Mouse (Mus musculus) gastrocnemius, adult 18-20 months (tissue): ENCODE results near the gene Sec31b. TPM values are rescaled to one million over a fixed set of nuclear protein-coding genes. Genes with fewer than 3 reads are reported as not detected.

Experiments used
- DNase-seq: peaks from one replicate; pipeline ENCODE4 v3.0.0; 2021; ENCODE audit warnings: low spot score
- total RNA-seq, 2 experiments: library from RNA; stranded (reverse); gene quantifications; 2 replicates each; pipeline ENCODE4 v1.2.3; 2021

Gene Sec31b
- total RNA-seq, 2 experiments from 2014 or later: 18.3 to 21.7 TPM

DNA sequence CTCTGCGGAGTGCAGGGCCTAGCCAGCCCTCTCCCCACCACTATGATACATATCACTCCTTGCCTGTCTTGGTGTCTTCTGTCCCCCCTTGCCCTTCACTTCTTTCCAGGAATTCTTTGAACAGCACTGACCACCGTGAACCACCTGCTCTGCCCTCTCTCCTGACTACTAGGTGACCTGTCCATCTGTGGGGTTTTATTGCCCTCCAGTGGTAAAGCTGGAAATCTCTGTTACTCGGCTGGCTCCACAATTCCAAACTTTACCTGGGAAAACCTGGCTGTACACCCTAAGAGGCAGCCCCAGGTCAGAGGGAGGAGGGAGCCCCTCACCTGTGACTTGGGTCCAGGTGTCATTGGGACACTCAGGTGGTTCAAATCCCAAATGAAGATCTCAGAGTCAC is 10.3 kb downstream of the Sec31b start:
- DNase-seq: no peak

DNA sequence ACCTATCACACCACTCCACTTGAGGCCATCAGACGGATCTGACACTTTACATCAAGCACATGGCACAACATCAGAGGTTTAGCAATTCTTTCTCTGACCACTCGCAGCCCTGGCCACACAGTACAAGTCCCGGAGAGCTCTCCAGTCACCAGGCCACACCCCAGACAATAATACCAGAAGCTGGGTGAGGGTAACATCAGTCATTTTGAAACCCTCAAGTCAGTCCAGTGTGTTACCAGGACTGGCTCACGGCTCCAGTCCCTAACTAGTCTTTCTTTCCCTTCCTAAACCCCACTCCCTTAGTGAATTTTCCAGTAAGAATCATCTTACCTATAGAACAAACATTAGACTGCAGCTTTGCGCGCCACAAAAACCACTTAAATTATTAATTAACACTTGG is 15.6 kb downstream of the Sec31b start:
- no peak for DNase-seq

DNA sequence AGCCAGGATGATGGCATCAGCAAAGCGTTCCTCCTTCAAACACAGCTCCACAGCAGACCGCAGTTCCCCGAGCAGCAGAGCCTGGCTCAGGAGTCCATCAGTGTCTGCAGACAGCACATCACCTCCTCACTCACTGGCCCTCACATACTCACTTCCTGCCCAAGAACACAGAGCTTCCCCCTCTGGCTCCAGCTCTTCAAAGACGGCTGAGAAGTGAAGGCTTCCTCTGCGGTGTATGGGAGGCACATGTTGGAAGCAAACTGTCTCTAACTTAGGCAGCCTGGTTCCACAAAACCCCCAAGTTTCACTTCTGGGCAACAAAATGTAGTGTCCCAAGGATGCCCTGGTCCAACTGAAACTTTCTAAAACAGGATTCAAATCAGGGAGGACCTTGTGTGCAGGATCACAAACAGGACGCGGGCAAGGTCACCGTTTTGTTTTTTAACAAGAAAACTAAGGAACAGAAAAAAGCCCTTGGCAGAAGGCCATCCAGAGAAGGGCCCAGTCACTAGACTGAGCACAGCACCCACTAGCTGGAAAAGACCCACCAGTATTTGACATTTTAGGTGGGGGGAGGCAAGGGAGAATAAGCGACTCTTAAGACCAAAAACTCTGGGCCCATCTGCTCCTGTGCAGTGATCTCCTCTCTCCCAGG is 20.0 kb downstream of the Sec31b start:
- DNase-seq: no peak

DNA sequence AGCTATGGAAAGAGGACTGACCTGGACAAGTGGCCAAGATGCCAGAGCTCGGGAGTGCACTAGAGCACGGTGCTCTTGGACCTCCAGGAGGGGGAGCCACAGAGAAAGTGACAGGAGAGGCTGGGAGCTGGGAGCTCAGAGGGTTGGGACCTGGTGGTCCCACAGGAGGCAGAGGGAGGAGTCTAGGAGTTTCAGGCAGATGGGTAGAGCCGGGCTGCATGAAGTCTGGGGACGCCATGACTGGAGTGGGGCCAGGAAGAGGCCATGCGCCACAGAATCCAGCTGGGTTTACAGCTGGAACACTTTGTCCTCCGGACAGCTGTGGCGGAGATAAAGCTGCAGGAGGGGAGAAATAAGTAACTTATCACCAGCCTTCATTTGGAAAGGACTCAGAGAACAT is 26.5 kb downstream of the Sec31b start:
- DNase-seq: peak; percentile 56

DNA sequence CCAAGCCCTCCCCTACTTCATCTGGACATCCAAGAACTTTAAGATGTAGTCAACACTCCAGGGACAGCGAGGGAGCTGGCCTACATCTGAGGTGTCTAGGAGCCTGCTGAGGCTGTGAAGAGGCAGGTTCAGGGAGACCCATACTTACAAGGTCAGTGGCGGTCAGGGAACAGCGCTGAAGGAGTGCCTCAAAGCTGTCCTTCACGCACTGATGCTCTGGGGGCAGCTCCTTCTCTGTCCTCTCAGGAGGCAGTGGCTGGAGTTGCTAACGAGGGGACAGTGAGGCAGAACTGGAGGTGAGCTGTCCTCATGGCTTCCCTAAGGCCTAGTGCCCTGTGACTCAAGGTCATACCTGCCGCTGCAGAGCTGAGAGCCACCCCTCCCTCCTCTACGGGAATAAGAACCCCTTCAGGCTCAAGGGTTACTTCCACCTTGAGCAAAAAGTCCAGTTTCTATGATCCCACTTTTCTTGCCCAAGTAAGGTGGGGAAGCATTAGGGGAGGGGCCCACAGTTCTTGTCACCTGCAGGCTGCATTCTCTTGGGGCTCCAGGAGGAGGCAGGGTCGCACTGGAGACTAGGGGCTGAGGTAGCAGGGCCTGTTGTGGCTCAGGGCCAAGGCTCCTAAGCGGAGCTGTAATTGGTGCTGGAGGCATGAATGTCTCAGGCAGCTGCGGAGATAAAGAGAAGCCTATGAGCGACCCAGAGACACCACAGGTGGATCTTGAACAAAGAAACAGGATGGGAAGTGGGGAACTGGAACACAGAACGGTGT is 27.5 kb downstream of the Sec31b start:
- no peak for DNase-seq

DNA sequence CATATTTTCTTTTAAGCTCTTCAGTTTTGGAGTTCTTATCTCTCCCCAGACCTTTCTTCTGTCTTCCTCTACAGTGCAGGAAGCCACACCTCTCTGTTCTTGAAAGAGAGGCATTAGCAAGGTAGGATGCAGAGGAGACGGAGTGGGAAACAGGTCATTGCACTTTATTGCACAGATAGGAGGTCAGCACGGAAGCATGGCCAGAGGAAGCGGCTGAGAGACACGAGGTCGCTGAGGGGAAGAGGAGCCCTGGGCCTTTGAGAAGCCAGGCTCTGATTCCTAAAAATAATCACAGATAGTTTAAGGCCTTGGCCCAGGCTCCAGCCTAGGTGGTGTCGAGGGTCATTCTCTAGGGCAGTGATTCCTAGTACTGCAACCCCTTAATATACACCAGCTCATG is 29.9 kb downstream of the Sec31b start:
- DNase-seq: no peak

DNA sequence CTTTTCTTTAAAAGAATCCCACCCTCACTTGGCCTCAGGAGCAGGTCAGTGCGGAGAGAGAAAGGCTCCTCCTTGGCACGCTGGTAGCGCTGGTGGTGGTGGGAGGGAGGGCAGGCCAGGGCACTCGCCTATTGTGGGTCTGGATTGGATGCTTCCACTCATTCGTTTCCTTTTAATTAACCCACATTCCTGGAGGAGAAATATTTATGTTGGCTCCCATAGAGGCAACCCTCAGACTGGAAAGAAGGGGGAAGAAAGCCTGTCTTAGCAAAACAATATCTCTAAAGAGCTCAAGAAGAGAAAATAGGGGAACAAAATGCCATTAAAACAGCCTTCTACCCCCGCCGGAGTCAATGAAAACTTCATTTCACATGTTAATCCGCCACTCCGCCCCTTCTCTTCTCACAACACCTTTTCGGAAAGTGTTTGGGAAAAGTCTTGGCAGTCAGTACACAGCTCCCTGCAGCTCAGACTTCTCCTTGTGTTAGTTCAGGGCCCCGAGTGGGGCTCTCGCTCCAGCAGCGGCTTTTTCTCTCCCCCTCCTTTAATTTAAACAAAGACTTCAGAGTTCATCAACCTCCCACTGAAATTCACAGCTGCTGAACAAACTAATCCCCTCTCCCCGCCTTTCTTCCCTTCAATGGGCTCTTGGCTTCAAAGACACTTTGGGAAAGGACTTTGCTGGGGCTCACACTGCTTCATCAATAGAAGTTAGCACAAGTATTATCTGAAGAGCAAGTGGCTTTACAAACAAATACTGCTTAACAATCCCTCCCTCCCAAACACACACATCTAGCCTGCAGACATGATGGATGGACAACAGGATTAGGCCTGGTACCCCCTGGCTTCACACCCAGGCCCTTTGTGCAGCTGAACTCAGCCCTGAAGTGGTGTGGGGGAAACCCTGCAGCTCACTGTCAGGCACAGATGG is 30.9 kb downstream of the Sec31b start:
- DNase-seq: no peak

DNA sequence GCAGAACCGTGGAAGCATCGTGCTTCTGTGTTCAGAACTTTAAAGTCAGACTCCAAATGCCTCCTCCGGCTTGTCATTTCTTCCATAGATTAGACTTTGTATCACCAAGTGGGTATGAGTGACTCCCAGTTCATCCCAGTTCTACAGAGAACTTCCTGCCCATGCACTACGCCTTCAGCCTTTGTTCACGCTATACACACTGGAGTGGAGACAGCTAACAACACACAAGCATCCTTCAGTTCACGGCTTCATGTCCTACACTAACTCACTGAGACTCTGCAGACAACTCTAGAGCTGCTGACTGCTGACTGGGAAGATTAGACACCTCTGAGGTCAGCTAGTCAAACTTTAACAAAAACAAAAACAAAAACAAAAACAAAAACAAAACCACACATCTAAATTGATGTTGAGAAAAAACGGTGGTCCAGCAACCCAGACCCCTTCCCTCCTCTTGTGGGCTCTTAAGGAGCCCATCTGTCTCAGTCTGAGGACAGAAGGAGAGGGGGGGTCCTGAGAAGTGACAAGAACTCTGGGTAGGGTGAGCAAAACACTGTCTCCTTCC is 31.7 kb downstream of the Sec31b start:
- no peak for DNase-seq

DNA sequence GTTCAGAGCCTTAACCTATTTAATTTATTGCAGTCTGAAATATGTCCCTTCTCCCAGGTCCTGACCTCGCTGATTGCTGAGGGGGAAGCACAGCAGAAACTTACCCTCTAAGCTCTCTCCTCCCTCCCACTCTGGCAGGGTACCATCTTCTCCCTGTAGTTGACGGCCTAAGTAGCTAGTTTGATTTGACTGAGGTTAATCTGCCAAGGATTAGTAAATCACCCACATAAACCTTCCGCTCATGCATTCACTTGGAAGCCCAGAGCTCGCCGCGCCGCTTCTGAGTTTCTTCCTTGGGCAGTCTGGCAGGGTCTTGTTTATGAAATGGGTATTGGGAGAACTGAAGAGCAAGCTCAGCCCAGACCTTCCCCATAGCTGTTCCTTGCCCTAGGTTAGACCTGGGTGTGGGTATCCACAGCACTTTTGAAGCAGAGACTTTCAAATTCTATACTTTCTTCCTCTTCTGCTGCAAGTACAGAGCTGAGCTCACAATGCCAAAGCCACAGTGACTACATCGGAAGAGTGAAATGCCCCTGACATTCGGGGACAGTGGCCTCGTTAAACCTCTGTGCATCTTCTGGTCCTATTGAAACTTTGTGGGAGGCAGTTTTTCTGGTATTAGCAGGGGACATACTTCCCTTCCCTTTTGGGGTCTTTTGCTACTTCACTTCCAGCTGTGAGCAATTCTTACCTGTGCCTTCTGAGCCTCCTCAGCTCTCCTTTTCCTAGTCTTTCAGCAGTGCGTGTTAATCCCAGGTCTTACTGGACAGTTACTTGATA is 32.4 kb downstream of the Sec31b start:
- no peak for DNase-seq

DNA sequence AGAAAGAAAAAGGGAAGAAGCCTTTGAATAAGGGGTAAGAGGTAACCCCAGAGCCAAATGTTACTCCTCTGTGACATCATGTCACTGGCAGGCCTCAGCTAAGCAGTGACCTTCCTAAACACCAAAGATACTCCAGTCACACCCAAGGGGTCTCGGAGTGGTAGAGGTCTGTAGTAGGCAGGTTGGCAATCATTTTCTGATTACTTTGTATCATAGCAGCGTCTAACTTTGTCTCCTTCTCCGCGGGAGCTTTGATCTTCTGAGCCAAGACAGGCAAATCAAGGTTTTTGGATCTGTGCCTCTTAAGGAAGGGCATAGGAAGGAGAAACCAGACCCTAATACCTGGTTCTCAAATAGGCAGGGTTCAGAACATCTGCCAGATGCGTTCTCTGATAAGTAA is 33.1 kb downstream of the Sec31b start:
- no peak for DNase-seq

DNA sequence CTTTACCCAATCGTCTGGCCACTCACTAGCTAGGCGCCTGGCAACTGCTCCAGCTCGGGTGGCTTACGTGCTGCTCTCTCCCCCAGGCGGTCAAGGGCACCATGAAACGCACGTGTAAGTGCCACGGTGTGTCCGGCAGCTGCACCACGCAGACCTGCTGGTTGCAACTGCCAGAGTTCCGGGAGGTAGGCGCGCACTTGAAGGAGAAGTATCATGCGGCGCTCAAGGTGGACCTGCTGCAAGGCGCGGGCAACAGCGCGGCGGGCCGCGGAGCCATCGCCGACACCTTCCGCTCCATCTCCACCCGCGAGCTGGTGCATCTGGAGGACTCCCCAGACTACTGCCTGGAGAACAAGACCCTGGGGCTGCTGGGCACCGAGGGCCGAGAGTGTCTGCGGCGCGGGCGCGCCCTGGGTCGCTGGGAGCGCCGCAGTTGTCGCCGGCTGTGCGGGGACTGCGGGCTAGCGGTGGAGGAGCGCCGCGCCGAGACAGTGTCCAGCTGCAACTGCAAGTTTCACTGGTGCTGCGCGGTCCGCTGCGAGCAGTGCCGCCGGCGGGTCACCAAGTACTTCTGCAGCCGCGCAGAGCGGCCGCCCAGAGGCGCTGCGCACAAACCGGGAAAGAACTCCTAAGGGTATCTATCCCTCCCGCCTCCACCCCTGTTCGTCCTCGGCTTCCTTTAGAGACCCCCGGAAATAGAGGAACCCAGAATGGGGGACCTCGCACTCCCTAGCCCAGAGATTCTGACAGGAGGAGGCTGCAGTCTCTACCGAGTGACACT is 34.0 kb downstream of the Sec31b start:
- no peak for DNase-seq

DNA sequence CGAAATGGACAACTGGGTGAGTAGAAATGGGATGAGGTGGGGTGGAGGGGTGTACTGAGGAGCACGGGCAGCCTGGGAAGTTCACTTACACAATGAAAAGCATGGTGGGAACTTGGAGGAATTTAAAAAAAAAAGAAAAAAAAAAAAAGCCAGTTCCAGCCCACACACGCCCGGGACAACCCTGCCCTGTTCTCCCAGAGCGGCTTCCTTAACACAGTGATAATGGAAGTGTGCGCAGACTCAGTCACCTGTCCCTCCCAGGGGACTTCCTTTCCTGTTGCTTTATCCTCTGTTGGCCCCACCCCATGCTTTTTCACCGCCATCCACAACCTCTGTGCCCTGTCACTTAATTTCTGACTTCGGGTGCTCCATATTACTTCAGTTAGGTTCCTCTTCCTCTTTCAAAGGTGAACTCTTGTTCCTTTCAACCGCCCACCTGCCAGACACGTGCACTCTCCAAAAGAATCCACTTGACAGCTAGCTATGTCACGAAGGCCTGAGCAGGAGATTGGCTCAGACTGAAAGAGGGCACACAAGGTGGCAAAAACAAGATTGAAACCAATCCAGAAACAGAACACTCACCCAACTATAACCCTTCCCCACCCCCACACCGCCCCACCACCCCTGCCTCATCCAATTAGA is 35.0 kb downstream of the Sec31b start:
- DNase-seq: no peak

DNA sequence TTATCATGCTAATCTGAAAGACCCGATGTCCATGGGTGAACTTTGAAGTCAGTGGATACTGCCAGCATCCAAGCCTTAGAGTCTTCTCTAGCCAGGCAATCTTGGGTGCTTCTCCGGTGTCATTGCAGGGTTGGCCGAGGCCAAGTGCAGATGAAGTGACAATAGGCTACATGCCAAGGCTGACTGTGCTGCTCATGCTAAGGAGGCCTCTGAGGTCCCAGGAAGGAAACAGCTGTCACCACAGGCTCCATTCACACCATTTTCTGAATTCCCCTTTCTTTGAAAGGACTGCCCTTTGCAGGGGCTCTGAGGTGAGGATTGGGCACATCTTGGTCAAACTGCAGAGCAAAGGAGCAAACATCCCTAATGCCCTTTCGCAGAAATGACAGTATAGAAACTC is 42.9 kb downstream of the Sec31b start:
- DNase-seq: peak; percentile 49

DNA sequence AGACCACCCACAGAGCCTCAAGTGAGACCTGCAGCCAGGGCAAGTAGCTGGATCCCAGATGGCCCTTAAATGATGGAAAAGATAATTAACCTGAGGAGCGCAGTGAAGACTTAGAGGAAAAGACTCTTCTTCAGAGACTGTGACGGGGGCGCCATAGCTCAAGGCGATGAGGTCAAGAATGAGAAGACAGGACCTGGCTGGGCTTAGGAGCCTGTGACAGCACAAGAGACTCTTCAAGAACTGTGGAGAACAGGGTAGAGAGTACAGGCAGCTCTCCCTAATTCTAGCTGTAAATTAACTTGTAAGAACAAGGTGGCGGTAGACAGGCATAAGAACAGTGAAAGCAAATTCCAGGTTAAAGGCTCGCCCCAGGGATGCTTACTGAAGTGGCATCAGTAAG is 43.7 kb downstream of the Sec31b start:
- no peak for DNase-seq

DNA sequence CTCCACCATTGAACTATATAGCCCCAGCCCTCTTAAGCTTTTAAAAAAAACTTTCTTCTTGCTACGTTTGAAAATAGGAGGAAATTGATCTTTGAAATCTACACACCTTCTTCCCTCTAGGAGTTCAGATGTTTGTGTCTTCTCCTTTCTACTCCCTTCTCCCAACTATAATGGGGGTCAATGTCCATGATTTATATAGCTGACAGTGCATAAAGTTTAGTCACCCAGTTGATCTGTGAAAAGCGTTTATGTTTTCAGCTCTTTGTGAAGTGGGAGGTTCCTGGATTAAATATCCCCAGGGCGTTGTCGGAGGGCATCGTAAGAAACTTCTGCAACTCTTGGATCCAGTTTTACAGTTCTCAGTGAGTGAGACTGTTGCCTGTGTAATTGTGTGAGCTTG is 45.4 kb downstream of the Sec31b start:
- DNase-seq: no peak

DNA sequence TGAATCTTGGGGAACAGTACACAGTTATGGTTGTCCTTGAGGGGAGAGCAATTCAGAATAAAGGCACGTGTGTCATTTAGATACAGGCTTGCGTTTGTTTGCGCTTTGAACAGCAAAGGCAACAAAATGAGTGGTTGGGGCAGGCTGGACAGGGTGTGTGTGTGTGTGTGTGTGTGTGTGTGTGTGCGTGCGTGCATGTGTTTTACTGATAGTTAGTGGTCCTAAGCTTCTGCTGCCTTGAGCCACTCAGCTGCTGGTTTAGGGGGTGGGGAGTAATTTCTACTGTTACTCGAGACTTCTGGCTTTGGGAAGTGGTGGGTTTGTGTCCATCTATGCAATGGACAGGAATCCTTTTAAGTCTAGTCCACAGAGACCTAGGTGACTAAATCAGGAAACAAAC is 46.7 kb downstream of the Sec31b start:
- no peak for DNase-seq

DNA sequence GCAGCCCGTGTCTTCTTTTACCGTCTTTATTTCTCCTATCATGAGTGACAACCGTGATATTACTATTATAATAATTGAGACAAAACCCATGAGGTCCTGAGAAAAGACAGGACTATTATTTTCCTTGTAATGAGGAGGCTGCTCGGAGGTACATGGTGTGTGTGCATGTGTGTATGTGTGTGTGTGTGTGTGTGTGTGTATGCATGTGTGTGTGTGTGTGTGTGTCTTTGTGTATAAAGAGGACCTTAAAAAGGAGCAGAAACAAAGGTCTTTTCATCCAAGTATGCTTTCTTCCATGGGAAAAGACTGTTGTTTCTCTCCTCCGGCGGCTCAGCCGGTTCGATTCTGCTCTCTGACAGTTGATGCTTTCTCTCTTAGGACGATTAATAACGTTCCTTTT is 48.7 kb downstream of the Sec31b start:
- DNase-seq: no peak

DNA sequence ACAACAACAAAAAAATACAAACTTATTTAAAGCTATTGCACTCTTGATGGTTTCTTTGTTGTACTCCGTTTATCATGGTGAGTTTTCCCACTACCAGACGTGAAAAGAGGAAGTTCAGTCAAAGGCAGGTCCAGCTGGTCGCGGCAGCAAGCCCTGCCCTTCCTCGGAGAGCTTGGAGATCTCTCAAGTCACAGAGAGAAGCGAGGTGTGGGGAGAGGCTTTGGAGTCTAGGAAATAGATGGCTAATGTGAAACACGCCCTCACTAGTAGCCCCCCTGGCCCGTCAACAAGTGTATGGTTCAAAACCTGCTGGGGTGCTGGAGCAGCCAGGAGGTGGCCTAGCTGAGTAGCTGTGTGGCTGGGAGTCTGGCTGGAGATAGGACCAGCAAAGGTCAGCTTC is 49.2 kb downstream of the Sec31b start:
- DNase-seq: no peak

DNA sequence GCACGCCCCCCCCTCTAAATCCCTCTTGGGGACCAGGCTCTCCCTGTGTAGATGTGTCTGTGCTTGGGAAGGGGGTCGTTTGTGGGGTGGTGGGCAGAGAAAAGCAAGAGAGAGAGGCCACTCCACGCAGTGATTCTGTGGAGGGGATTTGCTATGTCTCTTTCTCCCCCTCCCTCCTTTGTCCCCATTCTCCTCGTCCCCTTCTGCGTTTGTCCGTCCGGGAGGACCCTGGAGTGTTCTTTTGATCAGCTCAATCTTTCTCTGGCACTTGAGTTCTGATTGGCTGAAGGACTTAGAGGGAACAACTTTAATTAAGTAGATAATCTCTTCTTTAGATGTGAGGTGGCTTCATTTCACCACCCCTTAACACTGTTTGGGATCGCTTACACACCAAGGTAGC is 52.5 kb downstream of the Sec31b start, which contains the start of gene Wnt8b:
Gene Wnt8b, plus strand, starts transcription at position 345 of the 400 bp plus-strand sequence.
- DNase-seq: no peak

DNA sequence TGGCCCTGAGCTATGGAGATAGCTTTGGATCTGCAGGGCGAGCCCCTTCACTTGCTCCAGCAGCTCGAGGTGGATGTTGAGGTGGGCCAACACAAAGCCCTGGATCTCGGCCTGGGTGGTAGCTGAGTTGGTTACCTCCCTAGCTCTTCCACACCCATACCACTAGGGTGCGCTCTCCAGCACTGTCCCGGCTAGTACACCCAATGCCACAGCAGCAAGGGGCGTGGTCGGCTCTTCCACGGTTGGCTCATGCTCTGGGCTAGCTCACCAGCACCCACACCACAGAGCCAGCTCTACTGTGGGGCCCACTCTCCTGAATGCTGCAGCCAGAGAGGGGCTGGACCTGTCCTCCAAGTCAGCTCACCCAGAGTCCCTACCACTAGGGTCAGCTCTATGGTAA is 58.4 kb downstream of the Sec31b start:
- DNase-seq: peak; percentile 52
